Mouse (Mus musculus) limb, embryonic 13.5 days (tissue): ENCODE results near the gene Spint2. TPM values are rescaled to one million over a fixed set of nuclear protein-coding genes. Genes with fewer than 3 reads are reported as not detected.

ENCODE experiments used
- ATAC-seq: fragments of 200-750 bp; cut with Nextera tagmentation; 2 replicates; pipeline ENCODE4 v1.8.0; 2017; ENCODE audit warnings: low read depth, moderate number of reproducible peaks, moderate TSS enrichment; ENCODE audit not compliant: low FRiP score
- H3K27ac ChIP-seq: fragments of 300-500 bp; sonication (generic); 2 replicates; pipeline ENCODE4 v1.5.1; 2015; ENCODE audit warnings: inconsistent platforms, mild to moderate bottlenecking, moderate library complexity
- H3K27me3 ChIP-seq: fragments of 300-500 bp; sonication (generic); 2 replicates; pipeline ENCODE4 v1.6.1; 2015; ENCODE audit warnings: mild to moderate bottlenecking, inconsistent platforms
- H3K36me3 ChIP-seq: fragments of 300-500 bp; sonication (generic); 2 replicates; pipeline ENCODE4 v1.6.1; 2015; ENCODE audit warnings: inconsistent platforms, mild to moderate bottlenecking, moderate library complexity
- H3K4me1 ChIP-seq: fragments of 300-500 bp; sonication (generic); 2 replicates; pipeline ENCODE4 v1.6.1; 2015; ENCODE audit warnings: inconsistent platforms
- H3K4me2 ChIP-seq: fragments of 300-500 bp; sonication (generic); replicated peaks from 2 replicates; pipeline ENCODE4 v1.6.1; 2015; ENCODE audit warnings: inconsistent platforms, mild to moderate bottlenecking, moderate library complexity
- H3K4me3 ChIP-seq: fragments of 300-500 bp; sonication (generic); 2 replicates; pipeline ENCODE4 v1.5.1; 2015; ENCODE audit warnings: moderate library complexity, mild to moderate bottlenecking, inconsistent platforms
- H3K9ac ChIP-seq: fragments of 300-500 bp; sonication (generic); 2 replicates; pipeline ENCODE4 v1.6.1; 2015; ENCODE audit warnings: mild to moderate bottlenecking, inconsistent platforms
- H3K9me3 ChIP-seq: fragments of 300-500 bp; sonication (generic); 2 replicates; pipeline ENCODE4 v1.6.1; 2016; ENCODE audit warnings: inconsistent platforms
- WGBS: fragments of 180-500 bp; shearing (Covaris S2); methylation state at CpG from one replicate; pipeline ENCODE4 v1.1.7; 2015; 5-methylcytosine and 5-hydroxymethylcytosine counted together
- polyA plus RNA-seq: library from polyadenylated mRNA; unstranded; fragments of >200 nt; fragmentation: Nextera tagmentation; extraction: Ambion mirVana; gene quantifications from 2 replicates; pipeline ENCODE4 v1.2.1, GENCODE M21; 2015

Spint2 gene
- polyA plus RNA-seq, 1 experiment from 2014 or later = 112 TPM

- ATAC-seq = no peak
- H3K36me3 ChIP-seq = peaks cover 14% of the 10 kb centered on the region; the same call in 1 of the 2 replicates
- H3K4me2 ChIP-seq = peak overlapping the region; percentile 38
- no peaks in the 10 kb centered on the region; the same call in 1 of the 2 replicates for H3K27me3 ChIP-seq
- H3K9ac ChIP-seq = no peak overlapping the region
- H3K27ac ChIP-seq = no peak overlapping the region
- H3K4me3 ChIP-seq = no peak overlapping the region
- no peaks in the 10 kb centered on the region for H3K9me3 ChIP-seq
- WGBS = 26% methylated on average over 9 of the region's 9 CpGs
- H3K4me1 ChIP-seq = peaks cover 80% of the 10 kb centered on the region
These were observed 31.3 kb upstream of the Spint2 start for GRCm38 (mm10) chr7:29313051-29313450.

DNA sequence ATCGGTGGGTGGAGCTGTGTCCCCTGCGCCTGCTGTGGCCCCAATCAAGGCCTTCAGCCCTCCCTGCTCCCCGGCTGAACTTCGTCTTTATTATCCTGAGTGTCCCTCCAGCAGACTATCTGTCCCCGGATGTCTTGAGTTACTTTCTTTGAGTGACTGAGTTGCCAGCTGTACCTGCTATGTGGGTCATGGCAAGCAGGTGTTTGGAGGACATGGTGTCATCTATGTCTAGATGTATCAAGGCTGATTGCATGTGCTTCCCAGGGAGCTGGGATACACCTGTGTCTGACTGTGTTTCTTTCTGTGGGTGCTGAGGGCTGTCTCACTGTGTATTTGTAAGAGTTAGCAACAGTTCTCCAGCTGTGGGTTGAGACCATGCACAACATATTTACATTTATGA is 28.0 kb upstream of the Spint2 start:
- Histone ChIP-seq H3K4me3 (peak overlapping the region; percentile 68), H3K27ac (peak overlapping the region; percentile 33; the same call in 1 of the 2 replicates), H3K9me3 (no peaks in the 10 kb centered on the region), H3K36me3 (peaks cover 14% of the 10 kb centered on the region; the same call in 1 of the 2 replicates), H3K9ac (peak overlapping the region; percentile 78), H3K27me3 (peaks cover 15% of the 10 kb centered on the region), H3K4me1 (peaks cover 73% of the 10 kb centered on the region), H3K4me2 (peak overlapping the region; percentile 95)
- no peak for ATAC-seq
- WGBS = 4% methylated on average over 5 of the region's 5 CpGs

- peak; percentile 13; the same call in 1 of the 2 replicates for ATAC-seq
- H3K27me3 ChIP-seq = peaks cover 15% of the 10 kb centered on the region
- peaks cover 14% of the 10 kb centered on the region; the same call in 1 of the 2 replicates for H3K36me3 ChIP-seq
- peak overlapping the region; percentile 95 for H3K4me2 ChIP-seq
- H3K9me3 ChIP-seq = no peaks in the 10 kb centered on the region
- 0% methylated on average over 36 of the region's 36 CpGs for WGBS
- H3K27ac ChIP-seq = peak overlapping the region; percentile 33; the same call in 1 of the 2 replicates
- peak overlapping the region; percentile 78 for H3K9ac ChIP-seq
- H3K4me3 ChIP-seq = peak overlapping the region; percentile 68
- H3K4me1 ChIP-seq = peaks cover 73% of the 10 kb centered on the region
These were observed 27.6 kb upstream of the Spint2 start for GRCm38 (mm10) chr7:29309221-29309721.

GRCm38 (mm10) chr7:29307350-29308104 is 25.8 kb upstream of the Spint2 start:
- 1% methylated on average over 42 of the region's 42 CpGs for WGBS
- Histone ChIP-seq H3K27me3 (peaks cover 24% of the 10 kb centered on the region), H3K9ac (peak overlapping the region; percentile 70), H3K4me1 (peaks cover 64% of the 10 kb centered on the region), H3K36me3 (peaks cover 11% of the 10 kb centered on the region; the same call in 1 of the 2 replicates), H3K4me2 (peak overlapping the region; percentile 95), H3K27ac (no peak overlapping the region), H3K9me3 (no peaks in the 10 kb centered on the region), H3K4me3 (peak overlapping the region; percentile 68)
- ATAC-seq = peak; percentile 72

DNA sequence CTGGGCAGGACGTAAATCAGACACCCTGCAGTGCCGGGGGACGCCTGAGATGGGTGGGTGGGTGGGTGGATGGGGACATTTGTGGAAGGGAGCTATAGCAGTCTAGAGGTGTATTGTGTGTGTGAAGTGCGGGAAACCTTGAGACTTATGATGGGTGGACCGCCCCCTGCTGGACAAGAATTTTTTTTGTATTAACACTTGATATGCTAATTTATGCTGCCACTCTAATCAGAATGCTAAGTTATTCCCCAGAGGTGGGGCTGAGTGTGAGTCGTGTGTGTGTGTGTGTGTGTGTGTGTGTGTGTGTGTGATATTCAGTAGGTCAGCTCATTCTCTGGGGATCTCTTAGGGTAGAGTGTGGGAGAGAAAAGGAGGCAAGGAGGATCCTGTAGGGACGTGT is 24.9 kb upstream of the Spint2 start:
- no peak for ATAC-seq
- H3K27ac ChIP-seq = no peak overlapping the region
- H3K4me2 ChIP-seq = peak overlapping the region; percentile 95; the same call in 1 of the 2 replicates
- WGBS = 27% methylated on average over 7 of the region's 7 CpGs
- H3K4me3 ChIP-seq = no peak overlapping the region
- H3K36me3 ChIP-seq = peaks cover 6% of the 10 kb centered on the region; the same call in 1 of the 2 replicates
- no peaks in the 10 kb centered on the region for H3K9me3 ChIP-seq
- H3K27me3 ChIP-seq = peaks cover 25% of the 10 kb centered on the region
- no peak overlapping the region for H3K9ac ChIP-seq
- H3K4me1 ChIP-seq = peaks cover 64% of the 10 kb centered on the region

DNA sequence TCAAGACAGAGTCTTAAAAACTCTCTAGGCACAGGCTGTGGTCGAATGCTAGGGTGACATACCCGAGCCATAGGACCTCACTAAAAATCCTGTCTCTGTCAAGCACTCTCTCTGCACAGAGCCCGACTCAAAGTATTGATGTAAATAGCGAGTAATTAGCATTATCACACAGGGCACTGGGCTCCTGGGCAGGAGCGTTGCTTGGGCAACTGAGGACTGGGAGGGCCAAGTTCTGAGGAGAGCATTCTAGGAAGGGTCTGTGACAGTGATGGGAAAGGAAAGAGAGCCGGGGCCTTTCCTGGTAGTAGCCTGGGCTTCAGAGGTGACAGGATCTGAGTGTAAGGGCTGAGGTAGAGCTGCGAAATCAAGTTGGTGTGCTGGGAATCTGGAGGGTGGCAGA is 24.4 kb upstream of the Spint2 start:
- peaks cover 25% of the 10 kb centered on the region for H3K27me3 ChIP-seq
- H3K9me3 ChIP-seq = no peaks in the 10 kb centered on the region
- H3K9ac ChIP-seq = no peak overlapping the region
- ATAC-seq = no peak
- H3K4me2 ChIP-seq = no peak overlapping the region; the same call in 1 of the 2 replicates
- H3K36me3 ChIP-seq = peaks cover under 1% of the 10 kb centered on the region; the same call in 1 of the 2 replicates
- H3K27ac ChIP-seq = no peak overlapping the region
- peaks cover 64% of the 10 kb centered on the region for H3K4me1 ChIP-seq
- no peak overlapping the region for H3K4me3 ChIP-seq
- 49% methylated on average over 7 of the region's 7 CpGs for WGBS

GRCm38 (mm10) chr7:29305263-29305988 is 23.7 kb upstream of the Spint2 start:
- H3K4me1 ChIP-seq = peaks cover 63% of the 10 kb centered on the region
- H3K9ac ChIP-seq = peak overlapping the region; percentile 70
- H3K9me3 ChIP-seq = no peaks in the 10 kb centered on the region
- no peaks in the 10 kb centered on the region for H3K36me3 ChIP-seq
- 28% methylated on average over 9 of the region's 9 CpGs for WGBS
- peak overlapping the region; percentile 60 for H3K4me3 ChIP-seq
- H3K27ac ChIP-seq = no peak overlapping the region
- peaks cover 25% of the 10 kb centered on the region for H3K27me3 ChIP-seq
- no peak for ATAC-seq
- peak overlapping the region; percentile 99 for H3K4me2 ChIP-seq

DNA sequence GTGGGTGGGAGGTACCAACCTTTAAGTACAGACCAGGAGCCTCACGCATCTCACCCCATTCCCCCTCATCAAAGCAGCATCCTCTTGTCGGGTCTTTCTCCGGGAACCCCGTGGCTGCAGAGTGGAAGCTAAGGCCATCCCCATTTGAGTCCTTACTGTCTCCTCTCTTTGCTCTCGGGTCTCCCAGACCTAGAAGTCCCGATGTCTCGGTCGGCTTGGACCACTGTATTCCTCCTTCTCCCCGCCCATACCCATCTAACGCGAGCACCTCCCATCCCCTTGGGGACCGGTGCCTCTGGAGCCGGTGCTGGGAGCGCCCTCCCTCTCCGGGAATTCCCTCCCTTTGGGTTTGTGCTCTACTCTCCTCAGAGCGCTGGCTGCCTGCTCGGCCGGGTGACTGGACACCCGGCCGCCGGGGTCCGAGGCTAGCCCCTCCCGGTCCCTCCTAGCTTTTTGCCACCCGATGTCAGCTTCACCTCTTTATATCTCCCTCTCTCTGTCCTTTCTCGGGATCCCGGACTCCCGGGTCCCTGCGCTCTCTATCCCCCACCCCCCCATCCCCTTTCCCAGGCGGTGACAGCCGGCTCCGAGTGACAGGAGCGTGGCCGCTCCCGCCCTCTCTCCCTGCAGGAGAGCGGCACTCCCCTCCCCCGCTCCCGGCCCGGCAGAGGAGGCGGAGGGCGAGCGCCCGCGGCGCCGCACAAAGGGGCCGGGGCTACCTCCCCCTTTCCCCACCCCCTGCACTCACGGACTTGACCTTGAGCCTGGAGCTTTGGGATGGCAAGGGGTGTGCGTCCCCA is 23.0 kb upstream of the Spint2 start:
- H3K4me2 ChIP-seq = peak overlapping the region; percentile 99
- WGBS = under 1% methylated on average over 44 of the region's 48 CpGs
- H3K9ac ChIP-seq = peak overlapping the region; percentile 70
- no peaks in the 10 kb centered on the region for H3K9me3 ChIP-seq
- no peaks in the 10 kb centered on the region for H3K36me3 ChIP-seq
- H3K27me3 ChIP-seq = peaks cover 25% of the 10 kb centered on the region
- H3K4me3 ChIP-seq = peak overlapping the region; percentile 60
- peaks cover 55% of the 10 kb centered on the region for H3K4me1 ChIP-seq
- H3K27ac ChIP-seq = no peak overlapping the region
- ATAC-seq = no peak

DNA sequence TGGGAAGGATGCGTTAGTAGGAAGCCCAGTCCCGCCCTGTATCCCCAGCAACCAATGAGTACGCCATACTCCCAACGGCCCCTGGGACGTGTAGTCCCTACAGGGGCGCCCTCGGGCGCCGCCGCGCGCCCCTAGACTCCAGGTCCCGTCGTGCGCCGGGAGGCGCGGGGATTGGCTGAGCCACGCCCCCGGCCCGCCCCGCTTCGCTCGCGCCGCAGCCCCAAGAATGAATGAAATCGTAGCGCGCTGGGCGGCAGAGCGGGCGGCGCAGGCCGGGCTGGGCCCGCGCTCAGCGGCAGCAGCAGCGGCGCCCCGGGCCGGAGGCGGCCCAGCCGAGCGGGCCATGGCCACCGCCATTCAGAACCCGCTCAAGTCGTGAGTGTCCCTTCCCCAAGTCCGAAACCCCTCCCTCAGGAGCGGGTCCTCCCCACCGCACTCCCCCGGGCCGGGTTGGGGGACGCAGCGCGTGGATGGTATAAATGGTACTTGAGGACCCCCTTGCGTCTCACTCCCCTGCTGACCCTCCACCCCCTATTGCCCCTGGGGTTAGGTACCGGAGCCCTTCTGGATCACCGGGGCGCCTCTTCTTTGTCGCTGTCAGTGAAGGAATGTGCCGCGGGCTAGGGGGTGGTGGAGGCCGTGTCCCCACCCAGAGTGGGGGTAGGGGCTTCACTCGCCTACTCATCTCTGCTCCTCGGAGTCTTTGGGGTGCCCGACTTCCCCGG is 22.2 kb upstream of the Spint2 start, which contains the start of gene Dpf1:
TSS of gene Dpf1 (plus strand) at position 214 of the 725 bp plus-strand sequence.
- under 1% methylated on average over 67 of the region's 67 CpGs for WGBS
- Histone ChIP-seq H3K4me1 (peaks cover 48% of the 10 kb centered on the region), H3K4me2 (peak within 1 kb of the TSS; percentile 99), H3K36me3 (no peaks in the 10 kb centered on the region), H3K27ac (no peak within 1 kb of the TSS), H3K9me3 (no peaks in the 10 kb centered on the region), H3K27me3 (peaks cover 25% of the 10 kb centered on the region), H3K4me3 (peak within 1 kb of the TSS; percentile 60), H3K9ac (peak within 1 kb of the TSS; percentile 70)
- ATAC-seq = peak; percentile 84

- WGBS = 73% methylated on average over 7 of the region's 7 CpGs
- Histone ChIP-seq H3K4me3 (no peak overlapping the region), H3K27me3 (peaks cover 25% of the 10 kb centered on the region), H3K36me3 (no peaks in the 10 kb centered on the region), H3K4me2 (no peak overlapping the region), H3K4me1 (peaks cover 38% of the 10 kb centered on the region), H3K9me3 (no peaks in the 10 kb centered on the region), H3K9ac (no peak overlapping the region), H3K27ac (no peak overlapping the region)
- no peak for ATAC-seq
These were observed 20.9 kb upstream of the Spint2 start for GRCm38 (mm10) chr7:29302641-29303040.

GRCm38 (mm10) chr7:29301127-29301566 is 19.4 kb upstream of the Spint2 start:
- peak; percentile 20; the same call in 1 of the 2 replicates for ATAC-seq
- Histone ChIP-seq H3K4me1 (peaks cover 27% of the 10 kb centered on the region), H3K36me3 (no peaks in the 10 kb centered on the region), H3K27me3 (peaks cover 23% of the 10 kb centered on the region), H3K4me2 (peak overlapping the region; percentile 49), H3K9ac (no peak overlapping the region), H3K9me3 (no peaks in the 10 kb centered on the region), H3K27ac (no peak overlapping the region), H3K4me3 (peak overlapping the region; percentile 18; the same call in 1 of the 2 replicates)
- 2% methylated on average over 7 of the region's 7 CpGs for WGBS
